25 mouse cellular contexts compared by ENCODE assay signal in the genomic region with DNA sequence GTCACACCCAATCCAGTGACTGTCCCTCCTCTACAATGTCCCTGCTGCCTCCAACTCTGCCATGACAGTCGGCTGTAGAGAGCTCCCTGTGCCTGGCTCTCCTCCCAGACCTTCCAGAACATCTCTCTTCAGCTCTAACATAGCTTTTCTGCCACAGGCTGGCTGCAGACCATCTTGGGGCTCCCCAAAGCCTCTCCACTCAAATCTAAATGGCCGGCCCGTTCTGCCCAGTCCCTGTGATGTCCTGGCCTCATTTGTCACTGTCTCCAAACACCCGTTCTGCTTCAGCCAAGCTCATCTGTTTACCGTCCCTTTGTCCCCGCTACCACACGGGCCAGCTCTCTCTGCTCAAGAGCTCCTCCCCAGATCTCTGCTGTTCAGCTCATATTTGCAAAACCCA. TPM values are rescaled to one million over a fixed set of nuclear protein-coding genes. Genes with fewer than 3 reads are reported as not detected.
DNase-seq lines count a peak whose midpoint lies in the region; ATAC-seq and TF ChIP-seq lines count a peak whose summit lies in the region.
"Had no signal": no experiment of that assay in that cellular context is flagged by ENCODE, and none has a peak within 500 bp of the region (broad histone marks: within the 10 kb centered on the region; RNA-seq: fewer than 3 reads in every experiment).

No protein-coding gene starts in this region.

- H3K4me1 ChIP-seq in hindbrain, embryonic 14.5 days (replicated peaks; ENCODE audit: control insufficient read depth, insufficient read depth, low read length): peaks cover 11% of the 10 kb centered on the region
- H3K4me1 ChIP-seq: forebrain, embryonic 15.5 days had no signal

- ATAC-seq in hindbrain, embryonic 14.5 days (ENCODE audit: low FRiP score): no peak
- ATAC-seq: activated CD4-positive, CD25-positive, alpha-beta regulatory T cell, adult 4 months; forebrain, embryonic 15.5 days; midbrain, embryonic 13.5 days had no signal

- intact Hi-C loops in left cerebral cortex, postnatal 4 days (cut with DNase I): no loop called here

- H3K9me3 ChIP-seq in hindbrain, embryonic 14.5 days (ENCODE audit: control insufficient read depth, low read length): no peaks in the 10 kb centered on the region
- H3K9me3 ChIP-seq: embryonic facial prominence, embryonic 12.5 days; forebrain, embryonic 15.5 days; limb, embryonic 12.5 days; midbrain, embryonic 13.5 days; stomach, embryonic 15.5 days had no signal

- peak; percentile 45 to 63 for DNase-seq in cerebellum, postnatal 14 days
- DNase-seq in cerebellum, adult 18-20 months: no peak
- peak; percentile 35 for DNase-seq in left cerebral cortex, postnatal 4 days
- no peak for DNase-seq in left cerebral cortex, adult 9 months (ENCODE audit: low spot score in 2 of 2)
- DNase-seq in brain, embryonic 14.5 days (ENCODE audit: low read depth): peak; percentile 26
- DNase-seq in hindbrain, embryonic 14.5 days (ENCODE audit: low spot score): no peak
- no peak for DNase-seq in adrenal gland, postnatal 25 days
- no peak for DNase-seq in layer of hippocampus, postnatal 10 days (ENCODE audit: low spot score in 2 of 2)
- DNase-seq: adrenal gland, postnatal 14 days; cerebellum, postnatal 36 days; gastrocnemius, postnatal 25 days; kidney, adult 8-10 months; thymus, adult 2 months had no signal

- WGBS in hindbrain, embryonic 14.5 days: 28% methylated on average over 7 of the region's 7 CpGs

- peak overlapping the region; percentile 64 for H3K27ac ChIP-seq in hindbrain, embryonic 14.5 days
- H3K27ac ChIP-seq: embryonic facial prominence, embryonic 12.5 days; forebrain, embryonic 15.5 days; left cerebral cortex, adult 2 months; limb, embryonic 12.5 days; liver, embryonic 14.5 days; midbrain, embryonic 13.5 days; stomach, embryonic 15.5 days had no signal

- no peaks in the 10 kb centered on the region for H3K36me3 ChIP-seq in hindbrain, embryonic 14.5 days (replicated peaks; ENCODE audit: control insufficient read depth, insufficient read depth)
- H3K36me3 ChIP-seq: embryonic facial prominence, embryonic 12.5 days; forebrain, embryonic 15.5 days; G1E; limb, embryonic 12.5 days; midbrain, embryonic 13.5 days; stomach, embryonic 15.5 days had no signal

- H3K27me3 ChIP-seq in hindbrain, embryonic 14.5 days (ENCODE audit: control insufficient read depth, insufficient read depth, low read length): no peaks in the 10 kb centered on the region
- H3K27me3 ChIP-seq: embryonic facial prominence, embryonic 12.5 days; forebrain, embryonic 15.5 days; limb, embryonic 12.5 days; midbrain, embryonic 13.5 days; stomach, embryonic 15.5 days had no signal

- no peak for TF ChIP-seq POLR2A in brain, embryonic 14.5 days (IDR thresholded peaks at IDR 0.05; ENCODE audit: borderline replicate concordance, extremely low read depth, insufficient read depth, insufficient read length, poor library complexity, severe bottlenecking)

- no peak for TF ChIP-seq CTCF in brain, embryonic 14.5 days (IDR thresholded peaks at IDR 0.05; ENCODE audit: borderline replicate concordance, extremely low read depth, insufficient read depth, insufficient read length)

- H3K4me2 ChIP-seq in hindbrain, embryonic 14.5 days (replicated peaks): no peak overlapping the region
- H3K4me2 ChIP-seq: embryonic facial prominence, embryonic 12.5 days; forebrain, embryonic 15.5 days; limb, embryonic 12.5 days; midbrain, embryonic 13.5 days; stomach, embryonic 15.5 days had no signal

- H3K9ac ChIP-seq in hindbrain, embryonic 14.5 days: no peak overlapping the region
- H3K9ac ChIP-seq: embryonic facial prominence, embryonic 12.5 days; forebrain, embryonic 15.5 days; limb, embryonic 12.5 days; liver, embryonic 14.5 days; midbrain, embryonic 13.5 days; stomach, embryonic 15.5 days had no signal

- no peak overlapping the region for H3K4me3 ChIP-seq in hindbrain, embryonic 14.5 days (replicated peaks; ENCODE audit: low read length)
- H3K4me3 ChIP-seq: embryonic facial prominence, embryonic 12.5 days; erythroblast, embryonic 14.5 days; forebrain, embryonic 15.5 days; left cerebral cortex, adult 2 months; limb, embryonic 12.5 days; midbrain, embryonic 13.5 days; myocyte; stomach, embryonic 15.5 days had no signal

RNA-seq across cellular contexts. Expression of a gene that starts 6.7 kb away (rescaled TPM):
- total RNA-seq in left cerebral cortex, postnatal 4 days (2021): 1 to 10 TPM; 1.0 to 1.2 TPM
- 0.49 and 0.96 TPM in 2 replicates for polyA plus RNA-seq in brain, embryonic 14.5 days (2012; rRNA removed)
- 0.44 and 0.56 TPM in 2 replicates for polyA plus RNA-seq in hindbrain, embryonic 14.5 days (2014; fragmentation: Nextera tagmentation; extraction: Ambion mirVana)
- total RNA-seq in adrenal gland, postnatal 25 days (2021): 10.8 and 11.9 TPM in 2 replicates
- total RNA-seq in layer of hippocampus, postnatal 10 days (2021): 1 to 10 TPM; 1.1 to 1.4 TPM
- total RNA-seq: neutrophil, adult 5-6 weeks had no signal
- polyA plus RNA-seq: activated CD4-positive, CD25-positive, alpha-beta regulatory T cell, adult 4 months; erythroblast, embryonic 14.5 days; G1E; limb, embryonic 12.5 days; myocyte had no signal

Comparison
In these comparisons a context has a peak if more than half of its experiments do, and no peak if none do; other contexts are left out.
1. DNase-seq: peak in cerebellum, postnatal 14 days (2 of 2), left cerebral cortex, postnatal 4 days (single experiment) and brain, embryonic 14.5 days (single experiment); none in cerebellum, adult 18-20 months (0 of 2), left cerebral cortex, adult 9 months (0 of 2), hindbrain, embryonic 14.5 days (single experiment), adrenal gland, postnatal 25 days (single experiment) and layer of hippocampus, postnatal 10 days (0 of 2).